In the genomic region with DNA sequence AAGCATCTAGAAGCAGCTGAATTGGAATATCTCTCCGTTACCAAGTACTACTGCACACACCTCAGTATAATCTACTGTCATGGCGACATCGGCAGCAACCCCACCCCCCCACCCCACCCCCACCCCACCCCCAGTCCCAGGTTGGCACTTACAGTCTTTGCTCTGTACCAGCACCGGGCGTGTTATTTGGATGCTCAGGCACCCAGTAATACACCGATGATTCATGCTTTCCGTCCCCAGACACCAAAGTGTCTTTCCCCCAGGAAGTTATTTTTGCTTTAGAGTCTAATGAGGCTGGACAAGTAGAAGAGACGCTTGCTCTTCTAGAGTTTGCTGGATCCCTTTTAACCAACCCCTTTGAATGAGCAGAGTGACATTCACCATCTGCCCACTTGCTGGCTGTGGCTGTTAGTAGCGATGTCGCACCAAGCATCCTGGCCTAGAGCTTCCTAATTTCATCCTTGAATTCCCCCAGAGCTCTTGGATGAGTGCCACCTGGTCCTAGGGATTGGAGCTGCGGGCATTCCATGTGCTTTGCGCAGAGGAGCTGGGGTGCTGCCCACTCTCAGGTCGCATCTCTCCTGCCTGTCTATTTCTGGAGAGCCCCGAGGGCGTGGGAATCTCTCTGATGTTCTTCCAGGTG, we compare ENCODE assay signal across 8 mouse cellular contexts.
A peak's percentile ranks its signal among the peaks of the same experiment; 100 is the strongest.
DNase-seq lines count a peak whose midpoint lies in the region; ATAC-seq and TF ChIP-seq lines count a peak whose summit lies in the region.

No protein-coding gene starts in this region.

- WGBS in thymus, adult 2 months = 93% methylated on average over 15 of the region's 15 CpGs

- TF ChIP-seq CTCF in thymus, adult 2 months (IDR thresholded peaks at IDR 0.05; ENCODE audit: borderline replicate concordance, control insufficient read depth, extremely low read depth, insufficient read depth, low read length, poor library complexity) = no peak

- H3K27ac ChIP-seq in thymus, adult 2 months (ENCODE audit: control insufficient read depth, insufficient read depth, low read length) = no peak overlapping the region

- H3K27me3 ChIP-seq in thymus, adult 2 months (ENCODE audit: control insufficient read depth, insufficient read depth, low read length) = no peaks in the 10 kb centered on the region

- H3K4me3 ChIP-seq in thymus, adult 2 months (ENCODE audit: control insufficient read depth, insufficient read depth, low read length) = no peak overlapping the region

- no peaks in the 10 kb centered on the region for H3K4me1 ChIP-seq in thymus, adult 2 months (replicated peaks; ENCODE audit: control insufficient read depth, insufficient read depth, low read length)

- no peaks in the 10 kb centered on the region for H3K36me3 ChIP-seq in thymus, adult 2 months (ENCODE audit: control insufficient read depth, insufficient read depth, low read length)

- ATAC-seq in megakaryocyte-erythroid progenitor cell, adult 5-6 weeks (replicated peaks; ENCODE audit: low FRiP score, low TSS enrichment, poor library complexity, severe bottlenecking) = no peak

- DNase-seq in heart, postnatal 10 days = peak; percentile 29 to 51
- no peak for DNase-seq in heart, adult 18-20 months
- peak; percentile 46 to 56 for DNase-seq in adrenal gland, postnatal 36 days
- DNase-seq in frontal cortex, postnatal 25 days (ENCODE audit: low spot score in 2 of 2) = peak; percentile 14 to 39
- peak; percentile 34 for DNase-seq in retina, adult 2 months (ENCODE audit: low read depth, low spot score)
- DNase-seq in natural killer cell, adult 2 months (ENCODE audit: low spot score in 2 of 2) = no peak
- DNase-seq in thymus, adult 2 months = no peak

- no peak for TF ChIP-seq POLR2A in thymus, adult 2 months (IDR thresholded peaks at IDR 0.05; ENCODE audit: control insufficient read depth, extremely low read depth, insufficient read depth, low read length, poor library complexity)

- intact Hi-C loops in heart, postnatal 10 days (cut with DNase I) = no loop called here

Comparison
In these comparisons a context has a peak if more than half of its experiments do, and no peak if none do; other contexts are left out.
1. DNase-seq: peak in heart, postnatal 10 days (2 of 2), adrenal gland, postnatal 36 days (2 of 2), frontal cortex, postnatal 25 days (2 of 2) and retina, adult 2 months (single experiment); none in heart, adult 18-20 months (0 of 2), natural killer cell, adult 2 months (0 of 2) and thymus, adult 2 months (single experiment).